Mouse (Mus musculus) hindbrain, embryonic 14.5 days (tissue): ENCODE measurements around the gene 1700001C19Rik. TPM values are rescaled to one million over a fixed set of nuclear protein-coding genes. Genes with fewer than 3 reads are reported as not detected.
A peak's percentile ranks its signal among the peaks of the same experiment; 100 is the strongest.

Experiments
- ATAC-seq: fragments of 200-750 bp; cut with Nextera tagmentation; 2 replicates; pipeline ENCODE4 v1.8.0; 2017; ENCODE audit warnings: moderate number of reproducible peaks, mild to moderate bottlenecking, moderate TSS enrichment, moderate library complexity; ENCODE audit not compliant: low FRiP score
- DNase-seq: peaks from one replicate; pipeline ENCODE4 v3.0.0-alpha.2; 2015; ENCODE audit warnings: low spot score
- H3K27ac ChIP-seq: fragments of 300-500 bp; sonication (generic); 2 replicates; pipeline ENCODE4 v1.5.1; 2014; ENCODE audit warnings: mild to moderate bottlenecking, moderate library complexity
- H3K27me3 ChIP-seq: fragments of 300-500 bp; sonication (generic); 2 replicates; pipeline ENCODE4 v1.6.1; 2014; ENCODE audit warnings: mild to moderate bottlenecking, low read length, mixed read lengths; ENCODE audit not compliant: control insufficient read depth, insufficient read depth
- H3K36me3 ChIP-seq: fragments of 300-500 bp; sonication (generic); replicated peaks from 2 replicates; pipeline ENCODE4 v1.6.1; 2014; ENCODE audit not compliant: control insufficient read depth, insufficient read depth
- H3K4me1 ChIP-seq: fragments of 300-500 bp; sonication (generic); replicated peaks from 2 replicates; pipeline ENCODE4 v1.6.1; 2014; ENCODE audit warnings: antibody characterized with exemption, low read length, mixed read lengths; ENCODE audit not compliant: control insufficient read depth, insufficient read depth
- H3K4me2 ChIP-seq: fragments of 300-500 bp; sonication (generic); replicated peaks from 2 replicates; pipeline ENCODE4 v1.6.1; 2014; ENCODE audit warnings: mild to moderate bottlenecking, moderate library complexity
- H3K4me3 ChIP-seq: fragments of 300-500 bp; sonication (generic); replicated peaks from 2 replicates; pipeline ENCODE4 v1.5.1; 2014; ENCODE audit warnings: mild to moderate bottlenecking, low read length
- H3K9ac ChIP-seq: fragments of 300-500 bp; sonication (generic); 2 replicates; pipeline ENCODE4 v1.6.1; 2014
- H3K9me3 ChIP-seq: fragments of 300-500 bp; sonication (generic); 2 replicates; pipeline ENCODE4 v1.6.1; 2016; ENCODE audit warnings: low read length; ENCODE audit not compliant: control insufficient read depth
- WGBS: fragments of 180-500 bp; shearing (Covaris S2); extraction: QIAGEN DNeasy Blood & Tissue Kit; methylation state at CpG from one replicate; pipeline ENCODE4 v1.1.7; 2014; 5-methylcytosine and 5-hydroxymethylcytosine counted together
- polyA plus RNA-seq: library from polyadenylated mRNA; unstranded; fragments of >200 nt; fragmentation: Nextera tagmentation; extraction: Ambion mirVana; gene quantifications from 2 replicates; pipeline ENCODE4 v1.2.1, GENCODE M21; 2014

1700001C19Rik gene
- 0.37 and 0.47 TPM in 2 replicates for polyA plus RNA-seq

- peak within 1 kb of the TSS; percentile 35 for H3K4me3 ChIP-seq
- no peak for ATAC-seq
- 3% methylated on average over 20 of the region's 25 CpGs for WGBS
- H3K9me3 ChIP-seq = no peaks in the 10 kb centered on the region
- peak within 1 kb of the TSS; percentile 38 for H3K9ac ChIP-seq
- H3K4me2 ChIP-seq = peak within 1 kb of the TSS; percentile 75
- DNase-seq = no peak
- H3K27me3 ChIP-seq = peaks cover 48% of the 10 kb centered on the region
- no peak within 1 kb of the TSS for H3K27ac ChIP-seq
- no peaks in the 10 kb centered on the region for H3K36me3 ChIP-seq
- peaks cover 11% of the 10 kb centered on the region; the same call in 1 of the 2 replicates for H3K4me1 ChIP-seq
Measured at GRCm38 (mm10) chr17:47436907-47437547, at the start of gene 1700001C19Rik. 1700001C19Rik (minus strand) TSS chr17:47437376.

GRCm38 (mm10) chr17:47485791-47486190, 48.6 kb upstream of the 1700001C19Rik start:
- H3K4me3 ChIP-seq = no peak overlapping the region
- no peaks in the 10 kb centered on the region for H3K27me3 ChIP-seq
- ATAC-seq (no peak), DNase-seq (no peak)
- H3K9ac ChIP-seq = no peak overlapping the region
- H3K4me2 ChIP-seq = no peak overlapping the region
- peaks cover 27% of the 10 kb centered on the region for H3K36me3 ChIP-seq
- no peak overlapping the region for H3K27ac ChIP-seq
- H3K9me3 ChIP-seq = no peaks in the 10 kb centered on the region
- H3K4me1 ChIP-seq = no peaks in the 10 kb centered on the region
- 80% methylated on average over 3 of the region's 3 CpGs for WGBS

GRCm38 (mm10) chr17:47484993-47485392, 47.8 kb upstream of the 1700001C19Rik start:
- 11% methylated on average over 3 of the region's 3 CpGs for WGBS
- Histone ChIP-seq H3K27ac (no peak overlapping the region), H3K4me2 (no peak overlapping the region)

GRCm38 (mm10) chr17:47484241-47484921, 47.2 kb upstream of the 1700001C19Rik start:
- H3K27ac ChIP-seq = no peak overlapping the region
- no peaks in the 10 kb centered on the region for H3K9me3 ChIP-seq
- no peak overlapping the region for H3K4me3 ChIP-seq
- peaks cover 14% of the 10 kb centered on the region; the same call in 1 of the 2 replicates for H3K36me3 ChIP-seq
- DNase-seq (no peak), ATAC-seq (peak; percentile 41; the same call in 1 of the 2 replicates)
- no peak overlapping the region for H3K9ac ChIP-seq
- no peak overlapping the region for H3K4me2 ChIP-seq
- 23% methylated on average over 1 of the region's 1 CpGs for WGBS
- H3K27me3 ChIP-seq = no peaks in the 10 kb centered on the region
- no peaks in the 10 kb centered on the region for H3K4me1 ChIP-seq

More at GRCm38 (mm10) chr17:47484993-47485392, 47.8 kb upstream of the 1700001C19Rik start:
- Histone ChIP-seq H3K9ac (no peak overlapping the region), H3K4me1 (no peaks in the 10 kb centered on the region), H3K36me3 (peaks cover 19% of the 10 kb centered on the region), H3K4me3 (no peak overlapping the region), H3K27me3 (no peaks in the 10 kb centered on the region), H3K9me3 (no peaks in the 10 kb centered on the region)
- DNase-seq (no peak), ATAC-seq (no peak)

- Histone ChIP-seq H3K4me3 (no peak overlapping the region), H3K36me3 (0 out of 2 replicates have a peak, but pooled peaks cover under 1% of the 10 kb centered on the region), H3K27ac (no peak overlapping the region), H3K4me1 (no peaks in the 10 kb centered on the region), H3K9me3 (no peaks in the 10 kb centered on the region), H3K9ac (no peak overlapping the region), H3K4me2 (no peak overlapping the region), H3K27me3 (no peaks in the 10 kb centered on the region)
- peak; percentile 63 for DNase-seq
- no peak for ATAC-seq
- 37% methylated on average over 2 of the region's 2 CpGs for WGBS
Measured at GRCm38 (mm10) chr17:47482401-47482800, 45.2 kb upstream of the 1700001C19Rik start.

GRCm38 (mm10) chr17:47479887-47480286, 42.7 kb upstream of the 1700001C19Rik start:
- H3K4me3 ChIP-seq = no peak overlapping the region
- H3K36me3 ChIP-seq = no peaks in the 10 kb centered on the region
- no peak overlapping the region for H3K9ac ChIP-seq
- no peak overlapping the region for H3K4me2 ChIP-seq
- ATAC-seq = no peak
- H3K27me3 ChIP-seq = no peaks in the 10 kb centered on the region
- no peaks in the 10 kb centered on the region for H3K4me1 ChIP-seq
- no peak overlapping the region for H3K27ac ChIP-seq
- WGBS = 58% methylated on average over 3 of the region's 3 CpGs
- H3K9me3 ChIP-seq = no peaks in the 10 kb centered on the region
- DNase-seq = no peak

GRCm38 (mm10) chr17:47475714-47476113, 38.5 kb upstream of the 1700001C19Rik start:
- H3K4me1 ChIP-seq = no peaks in the 10 kb centered on the region
- H3K4me3 ChIP-seq = no peak overlapping the region
- no peaks in the 10 kb centered on the region for H3K27me3 ChIP-seq
- H3K9me3 ChIP-seq = no peaks in the 10 kb centered on the region
- H3K36me3 ChIP-seq = no peaks in the 10 kb centered on the region
- no peak for DNase-seq
- ATAC-seq = no peak
- WGBS = 64% methylated on average over 3 of the region's 3 CpGs
- H3K4me2 ChIP-seq = no peak overlapping the region
- H3K27ac ChIP-seq = no peak overlapping the region
- no peak overlapping the region for H3K9ac ChIP-seq

- H3K4me1 ChIP-seq = no peaks in the 10 kb centered on the region
- no peak for ATAC-seq
Measured at GRCm38 (mm10) chr17:47475181-47475580, 38.0 kb upstream of the 1700001C19Rik start.

GRCm38 (mm10) chr17:47474250-47474649, 37.1 kb upstream of the 1700001C19Rik start:
- Histone ChIP-seq H3K9me3 (no peaks in the 10 kb centered on the region), H3K4me2 (no peak overlapping the region), H3K27ac (no peak overlapping the region), H3K4me1 (no peaks in the 10 kb centered on the region), H3K27me3 (0 out of 2 replicates have a peak, but pooled peaks cover 2% of the 10 kb centered on the region), H3K4me3 (no peak overlapping the region), H3K9ac (no peak overlapping the region), H3K36me3 (no peaks in the 10 kb centered on the region)
- no peak for ATAC-seq
- DNase-seq = no peak
- WGBS = 84% methylated on average over 4 of the region's 4 CpGs

More at GRCm38 (mm10) chr17:47475181-47475580, 38.0 kb upstream of the 1700001C19Rik start:
- no peaks in the 10 kb centered on the region for H3K36me3 ChIP-seq
- no peak overlapping the region for H3K4me3 ChIP-seq
- WGBS = 81% methylated on average over 4 of the region's 4 CpGs
- H3K4me2 ChIP-seq = no peak overlapping the region
- no peaks in the 10 kb centered on the region for H3K27me3 ChIP-seq
- H3K27ac ChIP-seq = no peak overlapping the region
- H3K9me3 ChIP-seq = no peaks in the 10 kb centered on the region
- H3K9ac ChIP-seq = no peak overlapping the region
- DNase-seq = no peak
